Mouse (Mus musculus) thymus, adult 2 months (tissue): ENCODE results near the gene Cep19.

Experiments used
- CTCF ChIP-seq: fragments of 200-500 bp; IDR thresholded peaks from 2 replicates; pipeline ENCODE4 v1.5.1; 2012; ENCODE audit warnings: mild to moderate bottlenecking, control low read depth, low read length, moderate library complexity, borderline replicate concordance; ENCODE audit not compliant: control insufficient read depth, poor library complexity, insufficient read depth; ENCODE audit errors: extremely low read depth
- POLR2A ChIP-seq: fragments of 200-500 bp; IDR thresholded peaks from 2 replicates; pipeline ENCODE4 v1.6.1; 2012; ENCODE audit warnings: mild to moderate bottlenecking, low read length, control low read depth, moderate library complexity; ENCODE audit not compliant: control insufficient read depth, poor library complexity, insufficient read depth; ENCODE audit errors: extremely low read depth

DNA sequence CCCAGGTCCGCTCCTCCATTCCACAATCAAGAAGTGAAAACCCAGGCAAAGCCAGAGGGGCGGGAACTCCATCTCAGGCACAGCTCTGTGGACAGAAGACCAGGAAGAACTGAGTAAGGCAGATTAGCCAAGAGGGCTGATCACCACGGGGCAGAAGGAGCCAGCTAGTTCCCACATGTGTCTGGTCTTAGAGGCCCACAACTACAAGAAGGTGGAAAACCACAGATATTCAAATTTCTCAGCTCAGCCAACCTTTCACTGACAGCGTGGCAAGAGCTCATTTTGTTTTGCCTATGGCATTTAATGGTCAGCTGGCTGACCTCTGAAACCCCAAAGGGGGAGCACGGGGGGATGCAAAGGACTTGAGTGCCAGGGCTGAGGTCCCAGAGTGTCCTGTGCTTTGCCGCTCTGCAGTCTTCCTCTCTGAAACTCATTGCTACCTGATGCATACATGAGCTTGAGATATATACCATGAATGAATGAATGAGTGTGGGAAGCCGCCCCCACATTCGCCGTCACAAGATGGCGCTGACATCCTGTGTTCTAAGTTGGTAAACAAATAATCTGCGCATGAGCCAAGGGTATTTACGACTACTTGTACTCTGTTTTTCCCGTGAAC lies 48.1 kb downstream of the Cep19 start:
- TF ChIP-seq CTCF, result no peak
- TF ChIP-seq POLR2A, result no peak
